Mouse (Mus musculus) embryonic fibroblast, embryonic 13.5 days (primary cell): ENCODE results near the gene Xab2. TPM values are rescaled to one million over a fixed set of nuclear protein-coding genes. Genes with fewer than 3 reads are reported as not detected.

Experiments
- H3K27ac ChIP-seq: 2 replicates; pipeline ENCODE4 v1.5.1; 2012; ENCODE audit warnings: low read length, control low read depth, inconsistent platforms; ENCODE audit not compliant: insufficient read depth
- H3K4me1 ChIP-seq: 2 replicates; pipeline ENCODE4 v1.6.1; 2011; ENCODE audit warnings: low read length; ENCODE audit not compliant: control insufficient read depth, insufficient read depth
- H3K4me3 ChIP-seq: 2 replicates; pipeline ENCODE4 v1.5.1; 2011; ENCODE audit warnings: mild to moderate bottlenecking, control low read depth, low read length; ENCODE audit not compliant: insufficient read depth
- CTCF ChIP-seq: IDR thresholded peaks from 2 replicates; pipeline ENCODE4 v1.5.1; 2011; ENCODE audit warnings: mild to moderate bottlenecking, control low read depth, low read length, moderate library complexity, borderline replicate concordance; ENCODE audit not compliant: insufficient read depth
- POLR2A ChIP-seq: IDR thresholded peaks from 2 replicates; pipeline ENCODE4 v1.6.1; 2011; ENCODE audit warnings: low read depth, mild to moderate bottlenecking, control low read depth, low read length, moderate library complexity
- polyA plus RNA-seq: library from polyadenylated mRNA; stranded (reverse); fragments of >200 nt; gene quantifications from 2 replicates; pipeline ENCODE4 v1.2.4, GENCODE M21; 2011; ENCODE audit warnings: low read depth; ENCODE audit not compliant: missing spikeins, insufficient read length

The Xab2 gene
- polyA plus RNA-seq, 1 experiment: 25.0 TPM

DNA sequence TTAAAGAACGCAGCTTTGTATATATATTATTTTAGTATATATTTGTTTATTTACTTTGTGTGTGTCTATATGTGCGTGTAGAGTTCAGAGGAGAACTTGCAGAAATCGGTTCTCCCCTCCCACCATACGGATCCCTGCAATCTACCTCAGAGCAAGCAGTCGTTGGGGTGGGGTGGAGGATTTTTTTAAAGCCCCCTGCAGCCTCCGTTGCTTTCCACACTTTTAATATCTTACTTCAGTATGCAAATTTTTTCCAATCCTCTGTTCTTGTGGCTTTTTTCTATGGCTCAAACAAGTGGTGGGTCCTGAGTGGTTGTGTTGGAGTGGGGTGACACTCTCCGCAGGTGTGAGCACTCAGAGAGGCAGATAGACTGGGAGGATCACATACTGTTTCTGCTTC is 52.7 kb downstream of the Xab2 start:
- no peaks in the 10 kb centered on the region for H3K4me1 ChIP-seq
- H3K27ac ChIP-seq: no peak overlapping the region
- no peak overlapping the region for H3K4me3 ChIP-seq
- TF ChIP-seq CTCF: no peak
- TF ChIP-seq POLR2A: no peak

DNA sequence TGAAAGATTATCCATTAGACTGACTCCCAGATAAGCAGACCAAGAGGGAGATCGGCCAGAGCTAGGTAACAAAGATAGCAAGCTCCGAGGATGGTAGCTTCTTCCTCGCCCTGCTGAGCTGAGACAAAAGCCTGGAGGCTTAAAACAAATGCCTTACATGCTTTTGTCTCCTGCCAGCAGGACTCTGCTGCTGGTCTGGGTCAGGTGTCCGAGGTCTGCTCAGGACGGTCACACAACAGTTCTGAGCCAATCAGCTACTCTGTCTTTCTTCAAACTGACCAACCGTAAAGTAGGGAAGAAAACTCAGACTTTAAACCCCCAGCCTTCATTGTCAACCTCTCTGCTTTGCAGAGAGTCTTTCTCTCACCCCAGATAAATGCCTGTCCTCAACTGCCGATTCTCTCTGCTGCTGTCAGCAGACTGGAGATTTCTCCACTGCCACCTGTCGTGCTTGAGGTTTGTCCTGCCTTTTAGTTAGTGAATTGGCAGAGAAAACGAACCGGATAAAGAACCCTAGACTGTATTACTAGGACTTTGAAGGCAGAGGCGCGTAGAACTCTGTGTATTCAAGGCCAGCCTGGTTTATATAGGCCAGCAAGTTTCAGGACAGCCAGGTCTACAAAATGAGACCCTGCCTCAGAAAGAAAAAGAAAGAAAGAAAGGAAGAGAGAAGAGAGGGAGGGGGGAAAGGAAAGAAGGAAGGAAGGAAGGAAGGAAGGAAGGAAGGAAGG is 53.3 kb downstream of the Xab2 start, which contains the start of gene C330021F23Rik:
Gene C330021F23Rik (plus strand): TSS at position 350 of the 731 bp plus-strand sequence.
- no peaks in the 10 kb centered on the region for H3K4me1 ChIP-seq
- H3K27ac ChIP-seq: no peak within 1 kb of the TSS
- TF ChIP-seq CTCF: no peak
- TF ChIP-seq POLR2A: no peak
- H3K4me3 ChIP-seq: no peak within 1 kb of the TSS

Other genes with a start within 250 kb of the Xab2 start
- gene Arhgef18, start 228.3 kb downstream of the Xab2 start, polyA plus RNA-seq: 19.8 and 21.2 TPM in 2 replicates
- gene Pex11g, start 153.6 kb downstream of the Xab2 start, polyA plus RNA-seq: 3.8 and 5.9 TPM in 2 replicates
- not detected in 2 replicates for gene Tex45, start 150.5 kb downstream of the Xab2 start, polyA plus RNA-seq
- 27.2 and 28.5 TPM in 2 replicates for gene Zfp358, start 128.2 kb downstream of the Xab2 start, polyA plus RNA-seq
- gene Mcoln1, start 120.9 kb downstream of the Xab2 start, polyA plus RNA-seq: 48.1 and 58.9 TPM in 2 replicates
- gene Pnpla6, start 105.9 kb downstream of the Xab2 start, polyA plus RNA-seq: 16.5 and 28.0 TPM in 2 replicates
- gene C330021F23Rik, start 53.3 kb downstream of the Xab2 start, polyA plus RNA-seq: not detected in 2 replicates
- not detected in 2 replicates for gene Camsap3, start 34.0 kb downstream of the Xab2 start, polyA plus RNA-seq
- gene Pet100, start 232 bp upstream of the Xab2 start, polyA plus RNA-seq: 73.1 and 80.7 TPM in 2 replicates
- not detected in 2 replicates for gene Pcp2, start 4.2 kb upstream of the Xab2 start, polyA plus RNA-seq
- 29.7 and 34.7 TPM in 2 replicates for gene Stxbp2, start 9.6 kb upstream of the Xab2 start, polyA plus RNA-seq
- gene Retn, start 34.5 kb upstream of the Xab2 start, polyA plus RNA-seq: not detected in 2 replicates
- not detected in 2 replicates for gene Mcemp1, start 44.4 kb upstream of the Xab2 start, polyA plus RNA-seq
- 2.7 and 3.3 TPM in 2 replicates for gene Fcor, start 51.0 kb upstream of the Xab2 start, polyA plus RNA-seq
- gene Trappc5, start 55.0 kb upstream of the Xab2 start, polyA plus RNA-seq: 15.7 and 16.6 TPM in 2 replicates
- not detected in 2 replicates for gene Fcer2a, start 72.9 kb upstream of the Xab2 start, polyA plus RNA-seq
- gene Clec4g, start 99.3 kb upstream of the Xab2 start, polyA plus RNA-seq: not detected in 2 replicates
- gene Cd209a, start 127.7 kb upstream of the Xab2 start, polyA plus RNA-seq: not detected in 2 replicates
- not detected in 2 replicates for gene Cd209e, start 233.0 kb upstream of the Xab2 start, polyA plus RNA-seq